Mouse (Mus musculus) hindbrain, embryonic 11.5 days (tissue): ENCODE results near the gene Scgb1c1. TPM values are rescaled to one million over a fixed set of nuclear protein-coding genes. Genes with fewer than 3 reads are reported as not detected.

Experiments
- ATAC-seq: fragments of 200-750 bp; cut with Nextera tagmentation; 2 replicates; pipeline ENCODE4 v1.8.0; 2017; ENCODE audit warnings: mild to moderate bottlenecking, moderate TSS enrichment, moderate library complexity; ENCODE audit not compliant: low FRiP score
- DNase-seq: peaks from one replicate; pipeline ENCODE4 v3.0.0-alpha.2; 2015; ENCODE audit warnings: low spot score
- H3K27ac ChIP-seq: fragments of 300-500 bp; sonication (generic); 2 replicates; pipeline ENCODE4 v1.5.1; 2014; ENCODE audit warnings: mild to moderate bottlenecking, low read depth, low read length
- H3K27me3 ChIP-seq: fragments of 300-500 bp; sonication (generic); 2 replicates; pipeline ENCODE4 v1.6.1; 2014; ENCODE audit warnings: mild to moderate bottlenecking, low read length, moderate library complexity, mixed read lengths; ENCODE audit not compliant: control insufficient read depth, insufficient read depth
- H3K36me3 ChIP-seq: fragments of 300-500 bp; sonication (generic); 2 replicates; pipeline ENCODE4 v1.6.1; 2014; ENCODE audit warnings: mild to moderate bottlenecking, low read length, moderate library complexity, mixed read lengths; ENCODE audit not compliant: control insufficient read depth, insufficient read depth
- H3K4me1 ChIP-seq: fragments of 300-500 bp; sonication (generic); replicated peaks from 2 replicates; pipeline ENCODE4 v1.6.1; 2014; ENCODE audit warnings: low read length, mixed read lengths; ENCODE audit not compliant: control insufficient read depth, insufficient read depth
- H3K4me2 ChIP-seq: fragments of 300-500 bp; sonication (generic); replicated peaks from 2 replicates; pipeline ENCODE4 v1.6.1; 2014; ENCODE audit warnings: mild to moderate bottlenecking, low read depth, low read length
- H3K4me3 ChIP-seq: fragments of 300-500 bp; sonication (generic); 2 replicates; pipeline ENCODE4 v1.5.1; 2014; ENCODE audit warnings: low read depth, low read length
- H3K9ac ChIP-seq: fragments of 300-500 bp; sonication (generic); 2 replicates; pipeline ENCODE4 v1.6.1; 2014; ENCODE audit warnings: low read depth, low read length
- H3K9me3 ChIP-seq: fragments of 300-500 bp; sonication (generic); 2 replicates; pipeline ENCODE4 v1.6.1; 2016; ENCODE audit warnings: low read length; ENCODE audit not compliant: control insufficient read depth
- WGBS: fragments of 180-500 bp; shearing (Covaris S2); extraction: QIAGEN DNeasy Blood & Tissue Kit; methylation state at CpG from one replicate; pipeline ENCODE4 v1.1.7; 2014; 5-methylcytosine and 5-hydroxymethylcytosine counted together
- polyA plus RNA-seq: library from polyadenylated mRNA; unstranded; fragments of >200 nt; fragmentation: Nextera tagmentation; extraction: Ambion mirVana; gene quantifications from 2 replicates; pipeline ENCODE4 v1.2.1, GENCODE M21; 2014

The Scgb1c1 gene
- polyA plus RNA-seq, 1 experiment from 2014 or later: not detected

DNA sequence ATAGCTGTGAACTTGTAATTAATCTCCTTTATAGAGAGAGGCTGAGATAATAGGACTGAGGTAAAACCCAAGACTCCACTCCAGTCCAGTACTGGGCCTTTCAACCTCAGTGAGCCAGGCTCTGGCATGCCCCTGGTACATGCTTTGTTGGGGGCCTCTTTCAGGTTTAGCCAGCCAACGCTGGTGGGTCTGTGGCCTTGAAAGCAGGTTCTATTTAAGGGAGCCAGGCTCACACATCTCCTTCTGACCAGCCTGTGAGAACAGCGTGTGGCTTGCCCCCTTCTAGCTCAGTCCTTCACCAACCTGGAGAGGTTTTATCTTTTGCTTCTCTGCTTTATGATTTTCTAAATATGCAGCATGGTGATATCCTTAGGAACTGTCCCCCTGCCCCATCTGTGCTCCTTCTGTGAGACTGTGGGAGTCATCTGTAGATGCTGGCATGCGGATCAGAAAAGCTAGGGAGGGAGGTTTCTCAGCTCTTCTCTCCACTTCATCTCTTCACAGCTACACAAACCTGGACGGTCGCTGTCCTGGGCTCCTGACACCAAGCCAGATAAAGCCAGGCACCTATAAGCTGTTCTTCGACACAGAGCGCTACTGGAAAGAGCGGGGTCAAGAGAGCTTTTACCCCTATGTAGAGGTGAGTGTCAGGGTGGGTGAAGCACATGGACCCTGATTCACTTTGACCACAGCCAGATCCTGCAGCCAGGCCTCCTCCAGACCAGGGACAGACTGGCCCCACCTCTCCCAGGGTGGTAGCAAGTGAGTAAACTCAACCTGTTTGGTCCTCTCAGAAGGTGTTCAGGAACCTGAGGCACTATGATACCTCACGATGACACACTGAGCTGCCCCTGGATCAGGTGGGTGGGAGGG, 8.9 kb upstream of the Scgb1c1 start:
- WGBS: 85% methylated on average over 9 of the region's 9 CpGs
- H3K36me3 ChIP-seq: no peaks in the 10 kb centered on the region
- DNase-seq (no peak), ATAC-seq (no peak)
- no peaks in the 10 kb centered on the region for H3K27me3 ChIP-seq
- no peak overlapping the region for H3K9ac ChIP-seq
- no peak overlapping the region for H3K27ac ChIP-seq
- H3K4me3 ChIP-seq: no peak overlapping the region
- H3K9me3 ChIP-seq: no peaks in the 10 kb centered on the region
- H3K4me1 ChIP-seq: no peaks in the 10 kb centered on the region
- H3K4me2 ChIP-seq: no peak overlapping the region

- H3K4me3 ChIP-seq: no peak overlapping the region
- DNase-seq: no peak
- no peak overlapping the region for H3K9ac ChIP-seq
- no peaks in the 10 kb centered on the region for H3K36me3 ChIP-seq
- no peak for ATAC-seq
- no peak overlapping the region for H3K27ac ChIP-seq
- WGBS: 70% methylated on average over 5 of the region's 5 CpGs
- H3K4me2 ChIP-seq: no peak overlapping the region
- H3K4me1 ChIP-seq: no peaks in the 10 kb centered on the region
- no peaks in the 10 kb centered on the region; the same call in 1 of the 2 replicates for H3K27me3 ChIP-seq
- H3K9me3 ChIP-seq: no peaks in the 10 kb centered on the region
Measured at GRCm38 (mm10) chr7:140839556-140839955, 5.8 kb upstream of the Scgb1c1 start.

GRCm38 (mm10) chr7:140840750-140841735, 4.3 kb upstream of the Scgb1c1 start:
- DNase-seq: no peak
- Histone ChIP-seq H3K4me2 (no peak overlapping the region), H3K4me3 (no peak overlapping the region), H3K9ac (no peak overlapping the region), H3K27me3 (no peaks in the 10 kb centered on the region; the same call in 1 of the 2 replicates), H3K36me3 (no peaks in the 10 kb centered on the region), H3K9me3 (no peaks in the 10 kb centered on the region), H3K27ac (no peak overlapping the region), H3K4me1 (no peaks in the 10 kb centered on the region)
- no peak for ATAC-seq
- 39% methylated on average over 19 of the region's 19 CpGs for WGBS

DNA sequence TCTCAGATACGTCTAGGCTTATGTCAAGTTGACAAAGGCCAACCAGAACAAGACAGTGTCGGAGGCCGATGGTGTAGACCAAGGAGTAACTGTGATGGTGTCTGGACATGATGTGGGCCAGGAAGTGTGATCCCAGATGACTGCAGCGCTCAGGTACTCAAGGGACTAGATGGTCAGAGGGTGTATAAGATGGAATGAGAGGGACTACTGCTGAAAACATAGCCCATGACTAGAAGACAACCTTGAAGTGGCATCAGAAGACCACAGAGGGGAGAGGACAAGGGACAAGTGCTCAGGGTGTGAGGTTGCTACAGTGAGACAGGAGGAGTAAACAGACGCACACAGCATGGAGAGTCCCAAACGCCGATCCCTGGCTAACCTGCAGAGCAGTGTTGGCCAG, 1.5 kb upstream of the Scgb1c1 start:
- DNase-seq (no peak), ATAC-seq (no peak)
- WGBS: 70% methylated on average over 7 of the region's 7 CpGs
- no peak overlapping the region for H3K27ac ChIP-seq
- H3K36me3 ChIP-seq: no peaks in the 10 kb centered on the region
- H3K4me3 ChIP-seq: no peak overlapping the region
- no peaks in the 10 kb centered on the region for H3K4me1 ChIP-seq
- no peak overlapping the region for H3K9ac ChIP-seq
- H3K9me3 ChIP-seq: no peaks in the 10 kb centered on the region
- no peak overlapping the region for H3K4me2 ChIP-seq
- H3K27me3 ChIP-seq: no peaks in the 10 kb centered on the region; the same call in 1 of the 2 replicates

DNA sequence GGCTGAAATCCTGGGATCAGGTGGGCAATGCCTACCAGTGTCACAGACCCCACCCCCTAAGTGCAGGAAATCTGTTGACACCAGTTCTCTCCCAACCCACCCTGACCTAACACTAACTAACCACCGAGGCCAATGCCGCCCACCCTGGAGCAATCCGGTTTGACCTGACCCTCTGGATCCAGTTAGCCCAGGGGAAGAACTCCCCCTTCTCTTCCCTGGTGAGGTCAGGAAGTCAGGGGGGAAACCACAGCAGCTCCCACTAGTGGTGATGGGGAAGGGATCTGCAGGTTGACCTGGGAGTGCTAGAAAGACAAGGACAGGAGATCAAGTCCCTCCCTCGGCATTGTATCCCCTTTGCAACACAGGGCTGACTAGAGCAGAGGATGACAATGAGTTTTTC, 336 bp downstream of the Scgb1c1 start:
- Histone ChIP-seq H3K36me3 (no peaks in the 10 kb centered on the region), H3K9me3 (no peaks in the 10 kb centered on the region), H3K4me3 (no peak overlapping the region), H3K9ac (no peak overlapping the region), H3K4me1 (no peaks in the 10 kb centered on the region), H3K4me2 (no peak overlapping the region), H3K27me3 (no peaks in the 10 kb centered on the region; the same call in 1 of the 2 replicates), H3K27ac (no peak overlapping the region)
- 67% methylated on average over 4 of the region's 4 CpGs for WGBS
- ATAC-seq (no peak), DNase-seq (no peak)

DNA sequence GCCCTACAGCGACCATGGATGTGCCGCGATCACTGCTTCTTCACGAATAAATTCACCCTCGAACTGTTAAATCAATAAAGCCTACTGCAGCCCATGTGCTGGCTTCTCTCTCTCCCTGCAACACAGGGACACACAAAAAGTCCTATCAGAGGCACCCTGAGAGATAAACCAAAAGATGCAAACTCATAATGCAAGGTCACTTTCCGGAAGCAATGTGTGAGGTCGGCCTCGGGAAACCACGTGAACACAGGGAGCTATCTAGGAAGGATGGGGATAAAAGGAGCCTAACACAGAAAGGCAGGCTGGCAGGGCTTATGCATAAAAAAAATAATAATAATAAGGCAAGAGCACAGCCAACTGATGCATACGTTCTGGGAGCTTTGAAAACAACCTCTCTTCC, 1.3 kb downstream of the Scgb1c1 start:
- WGBS: 88% methylated on average over 10 of the region's 10 CpGs
- DNase-seq: no peak

DNA sequence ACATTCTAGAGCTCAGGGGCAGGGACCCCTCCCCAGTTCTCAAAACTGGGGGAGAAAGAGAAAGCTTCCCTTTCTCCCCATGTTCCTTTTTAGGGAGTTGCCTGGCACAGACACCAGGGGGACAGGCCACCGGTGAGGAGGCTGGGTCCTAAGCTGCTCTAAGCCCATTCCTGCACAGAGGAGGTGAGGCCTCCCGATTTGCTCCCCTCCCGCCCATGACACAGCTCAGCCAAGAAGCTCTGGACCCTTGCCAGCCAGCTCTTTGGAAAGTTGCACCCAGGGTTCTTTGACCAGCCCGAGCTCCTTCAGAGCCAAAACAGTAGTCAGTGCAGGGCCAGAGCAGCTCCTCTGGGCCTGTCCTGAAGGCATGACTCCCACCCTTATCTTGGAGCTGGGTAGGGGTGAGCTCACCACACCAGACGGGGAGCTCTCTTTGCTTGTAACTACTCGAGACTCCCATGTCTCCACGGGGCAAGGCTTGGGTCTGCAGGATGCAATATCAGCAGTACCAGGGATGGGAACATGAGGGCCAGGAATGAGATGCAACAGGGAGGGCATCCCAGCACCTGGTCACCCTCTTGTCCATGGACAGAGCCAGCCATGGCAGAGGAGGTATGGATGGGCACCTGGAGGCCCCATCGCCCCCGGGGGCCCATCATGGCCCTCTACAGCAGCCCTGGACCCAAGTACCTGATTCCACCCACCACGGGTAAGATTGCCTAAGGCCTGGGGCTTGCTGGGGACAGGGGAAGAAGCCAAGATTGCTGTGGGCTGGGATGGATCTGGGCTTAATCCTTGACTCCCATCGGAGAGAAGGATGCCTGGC, 2.6 kb downstream of the Scgb1c1 start, which contains the start of gene Odf3:
TSS of gene Odf3 (plus strand) at position 51 of the 826 bp plus-strand sequence.
- H3K4me3 ChIP-seq: no peak within 1 kb of the TSS
- WGBS: 83% methylated on average over 11 of the region's 11 CpGs
- no peaks in the 10 kb centered on the region for H3K9me3 ChIP-seq
- no peaks in the 10 kb centered on the region for H3K4me1 ChIP-seq
- no peak within 1 kb of the TSS for H3K4me2 ChIP-seq
- H3K27me3 ChIP-seq: no peaks in the 10 kb centered on the region; the same call in 1 of the 2 replicates
- DNase-seq: no peak
- no peak within 1 kb of the TSS for H3K9ac ChIP-seq
- no peaks in the 10 kb centered on the region for H3K36me3 ChIP-seq
- no peak within 1 kb of the TSS for H3K27ac ChIP-seq
- no peak for ATAC-seq

More for the DNA sequence above, 1.3 kb downstream of the Scgb1c1 start:
- H3K9me3 ChIP-seq: no peaks in the 10 kb centered on the region
- H3K27me3 ChIP-seq: no peaks in the 10 kb centered on the region; the same call in 1 of the 2 replicates
- no peak for ATAC-seq
- H3K36me3 ChIP-seq: no peaks in the 10 kb centered on the region
- no peak overlapping the region for H3K9ac ChIP-seq
- no peak overlapping the region for H3K4me3 ChIP-seq
- H3K27ac ChIP-seq: no peak overlapping the region
- H3K4me1 ChIP-seq: no peaks in the 10 kb centered on the region
- H3K4me2 ChIP-seq: no peak overlapping the region

- 90% methylated on average over 10 of the region's 10 CpGs for WGBS
- no peak overlapping the region for H3K4me2 ChIP-seq
- H3K4me1 ChIP-seq: no peaks in the 10 kb centered on the region
- H3K36me3 ChIP-seq: no peaks in the 10 kb centered on the region
- DNase-seq (no peak), ATAC-seq (no peak)
- H3K9ac ChIP-seq: no peak overlapping the region
- H3K27ac ChIP-seq: no peak overlapping the region
- H3K4me3 ChIP-seq: no peak overlapping the region
- no peaks in the 10 kb centered on the region for H3K27me3 ChIP-seq
- H3K9me3 ChIP-seq: no peaks in the 10 kb centered on the region
Measured at GRCm38 (mm10) chr7:140848591-140848990, 3.2 kb downstream of the Scgb1c1 start.
